In genomic region chr4:106866845-106867244, GRCm38 (mm10) we compare ENCODE assay signal across 10 mouse cellular contexts. TPM values are rescaled to one million over a fixed set of nuclear protein-coding genes. Genes with fewer than 3 reads are reported as not detected.
DNase-seq lines count a peak whose midpoint lies in the region; ATAC-seq and TF ChIP-seq lines count a peak whose summit lies in the region.
"Had no signal": no experiment of that assay in that cellular context is flagged by ENCODE, and none has a peak within 500 bp of the region (broad histone marks: within the 10 kb centered on the region; RNA-seq: fewer than 3 reads in every experiment).

No protein-coding gene starts in this region.

- no peaks in the 10 kb centered on the region for H3K27me3 ChIP-seq in kidney, postnatal 0 days (ENCODE audit: insufficient read depth, low read length)
- H3K27me3 ChIP-seq in stomach, embryonic 16.5 days (ENCODE audit: control insufficient read depth, insufficient read depth, low read length), result no peaks in the 10 kb centered on the region
- H3K27me3 ChIP-seq: CH12.LX; megakaryocyte, embryonic 14.5 days had no signal

- intact Hi-C loops in gastrocnemius, postnatal 14 days (cut with DNase I; ENCODE audit: low total_unique reads), result no loop called here

- TF ChIP-seq CTCF in kidney, postnatal 0 days (IDR thresholded peaks at IDR 0.05; ENCODE audit: low read depth), result no peak

- H3K4me2 ChIP-seq in kidney, postnatal 0 days (ENCODE audit: low read length), result no peak overlapping the region
- no peak overlapping the region for H3K4me2 ChIP-seq in stomach, embryonic 16.5 days (ENCODE audit: low read depth, low read length)

- H3K4me1 ChIP-seq in kidney, postnatal 0 days (replicated peaks; ENCODE audit: insufficient read depth, low read length), result peaks cover 32% of the 10 kb centered on the region
- H3K4me1 ChIP-seq in stomach, embryonic 16.5 days (ENCODE audit: control insufficient read depth, insufficient read depth, low read length), result peaks cover 51% of the 10 kb centered on the region

- H3K9ac ChIP-seq in kidney, postnatal 0 days (ENCODE audit: low read depth, low read length), result 0 out of 2 replicates have a peak overlapping the region, but pooled peaks have one; percentile 31
- H3K9ac ChIP-seq in stomach, embryonic 16.5 days (ENCODE audit: low read length), result no peak overlapping the region

- no peak; the same call in 1 of the 2 replicates for ATAC-seq in kidney, postnatal 0 days (replicated peaks; ENCODE audit: low FRiP score, low read depth)
- ATAC-seq in stomach, embryonic 16.5 days (ENCODE audit: insufficient read depth, low FRiP score), result peak; percentile 84

- 16% methylated on average over 7 of the region's 7 CpGs for WGBS in kidney, postnatal 0 days
- WGBS in stomach, embryonic 16.5 days, result 12% methylated on average over 7 of the region's 7 CpGs

- no peaks in the 10 kb centered on the region for H3K9me3 ChIP-seq in kidney, postnatal 0 days (replicated peaks; ENCODE audit: low read length)
- H3K9me3 ChIP-seq in stomach, embryonic 16.5 days (replicated peaks; ENCODE audit: control insufficient read depth, low read length), result no peaks in the 10 kb centered on the region
- H3K9me3 ChIP-seq: megakaryocyte, embryonic 14.5 days had no signal

- no peaks in the 10 kb centered on the region for H3K36me3 ChIP-seq in kidney, postnatal 0 days (ENCODE audit: insufficient read depth, low read length)
- H3K36me3 ChIP-seq in stomach, embryonic 16.5 days (ENCODE audit: control insufficient read depth, insufficient read depth, low read length), result no peaks in the 10 kb centered on the region

- 0 out of 2 replicates have a peak overlapping the region, but pooled peaks have one; percentile 32 for H3K27ac ChIP-seq in kidney, postnatal 0 days
- H3K27ac ChIP-seq in stomach, embryonic 16.5 days (ENCODE audit: low read length), result peak overlapping the region; percentile 82

- peak; percentile 35 to 44 for DNase-seq in heart, adult 18-20 months
- DNase-seq in heart, adult 8-10 months (ENCODE audit: low spot score), result no peak
- DNase-seq in adrenal gland, postnatal 14 days, result peak; percentile 66
- DNase-seq in gastrocnemius, postnatal 14 days, result peak; percentile 71
- DNase-seq in kidney, postnatal 0 days (ENCODE audit: low spot score), result peak; percentile 75
- DNase-seq in lung, postnatal 4 days, result peak; percentile 47 to 75
- DNase-seq in thymus, adult 18-20 months, result no peak

- H3K4me3 ChIP-seq in kidney, postnatal 0 days (replicated peaks; ENCODE audit: low read depth, low read length), result no peak overlapping the region
- no peak overlapping the region for H3K4me3 ChIP-seq in stomach, embryonic 16.5 days (replicated peaks; ENCODE audit: low read length)
- H3K4me3 ChIP-seq: megakaryocyte, embryonic 14.5 days had no signal

RNA-seq across cellular contexts. Expression of gene Ssbp3, which starts 43.7 kb away (rescaled TPM):
- 10 to 100 TPM; 27.5 to 37.9 TPM for total RNA-seq in heart, adult 18-20 months (2021)
- total RNA-seq in heart, adult 8-10 months (2022), result 10 to 100 TPM; 34.2 to 42.5 (median 36.2) TPM
- 60.6 and 66.3 TPM in 2 replicates for total RNA-seq in adrenal gland, postnatal 14 days (2021)
- total RNA-seq in gastrocnemius, postnatal 14 days (2021), result 10 to 100 TPM; 23.4 to 27.9 TPM
- polyA plus RNA-seq in kidney, postnatal 0 days (2015; fragmentation: Nextera tagmentation; extraction: Ambion mirVana), result 62.6 and 68.3 TPM in 2 replicates
- 48.4 and 52.8 TPM in 2 replicates for polyA plus RNA-seq in stomach, embryonic 16.5 days (2015; fragmentation: Nextera tagmentation; extraction: Ambion mirVana)

Comparison
In these comparisons a context has a peak if more than half of its experiments do, and no peak if none do; other contexts are left out.
1. DNase-seq: peak in heart, adult 18-20 months (2 of 2), adrenal gland, postnatal 14 days (single experiment), gastrocnemius, postnatal 14 days (single experiment), kidney, postnatal 0 days (single experiment) and lung, postnatal 4 days (2 of 2); none in heart, adult 8-10 months (single experiment) and thymus, adult 18-20 months (0 of 2).